Mouse (Mus musculus): Measurements from ENCODE around the gene Prpsap1.

The Prpsap1 gene

DNA sequence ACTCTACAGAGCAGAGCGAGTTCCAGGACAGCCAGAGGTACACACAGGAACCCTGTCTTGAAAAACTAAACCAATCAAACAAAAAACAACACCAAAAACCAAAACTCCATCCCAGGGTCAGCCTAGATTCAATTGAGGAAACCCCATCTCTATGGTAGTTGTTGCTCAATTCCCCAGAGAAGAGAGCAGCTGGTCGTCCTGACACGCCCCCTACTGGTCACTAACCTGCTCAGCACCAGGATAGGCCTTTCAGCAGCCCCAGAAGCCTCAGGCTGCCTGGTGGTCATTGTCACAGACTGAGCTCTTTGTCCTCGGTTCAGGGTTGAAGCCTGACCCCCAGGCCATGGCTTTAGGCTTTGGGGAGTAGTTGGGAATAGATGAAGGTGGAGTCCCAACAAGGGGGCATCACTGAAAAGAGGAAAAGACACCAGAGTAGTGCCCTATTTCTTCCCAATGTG is at the start of gene Prpsap1:
Gene Prpsap1, minus strand, starts transcription at position 408 of the 458 bp plus-strand sequence.
- peak; percentile 88 for DNase-seq (ENCODE audit: low read depth, low spot score)

DNA sequence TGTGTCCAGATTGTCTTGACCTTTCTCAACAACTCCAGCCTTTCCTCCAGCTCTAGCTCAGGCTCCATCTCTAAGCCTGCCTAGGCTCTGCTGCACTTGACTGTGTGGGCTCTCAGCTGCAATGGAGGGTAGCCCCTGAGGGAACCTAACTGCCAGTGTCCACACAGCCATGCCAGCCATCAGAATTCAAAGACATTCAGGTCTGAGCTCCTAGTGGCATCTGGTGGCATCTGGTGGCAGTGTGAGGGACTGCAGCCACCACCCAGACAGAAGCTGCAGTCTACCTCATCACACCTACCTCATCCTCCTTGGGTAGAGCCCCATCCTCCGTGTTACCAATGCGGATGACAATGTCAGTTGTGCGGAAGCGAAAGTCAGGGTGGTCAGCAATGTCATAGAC is 49.1 kb upstream of the Prpsap1 start:
- DNase-seq (ENCODE audit: low read depth, low spot score): peak; percentile 47

DNA sequence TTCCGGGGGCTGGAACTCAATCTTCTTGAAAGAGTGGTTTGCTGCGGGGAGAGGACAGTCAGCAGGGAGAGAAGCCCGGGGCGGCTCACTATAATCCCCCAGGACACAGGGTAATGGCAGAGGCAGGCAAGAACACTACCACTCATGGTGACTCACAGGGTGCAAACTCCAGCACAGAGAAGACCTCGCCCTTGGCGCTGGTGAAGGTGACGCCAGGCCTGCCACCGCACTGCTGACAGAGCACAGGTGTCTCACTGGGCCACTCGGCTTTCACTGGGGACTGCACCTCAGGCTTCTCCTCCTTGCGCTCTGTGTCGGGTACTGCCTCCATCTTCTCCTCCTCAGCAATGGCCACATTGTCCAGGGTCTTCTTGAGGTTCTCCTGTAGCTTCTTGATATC is 47.2 kb upstream of the Prpsap1 start:
- DNase-seq (ENCODE audit: low read depth, low spot score): no peak

DNA sequence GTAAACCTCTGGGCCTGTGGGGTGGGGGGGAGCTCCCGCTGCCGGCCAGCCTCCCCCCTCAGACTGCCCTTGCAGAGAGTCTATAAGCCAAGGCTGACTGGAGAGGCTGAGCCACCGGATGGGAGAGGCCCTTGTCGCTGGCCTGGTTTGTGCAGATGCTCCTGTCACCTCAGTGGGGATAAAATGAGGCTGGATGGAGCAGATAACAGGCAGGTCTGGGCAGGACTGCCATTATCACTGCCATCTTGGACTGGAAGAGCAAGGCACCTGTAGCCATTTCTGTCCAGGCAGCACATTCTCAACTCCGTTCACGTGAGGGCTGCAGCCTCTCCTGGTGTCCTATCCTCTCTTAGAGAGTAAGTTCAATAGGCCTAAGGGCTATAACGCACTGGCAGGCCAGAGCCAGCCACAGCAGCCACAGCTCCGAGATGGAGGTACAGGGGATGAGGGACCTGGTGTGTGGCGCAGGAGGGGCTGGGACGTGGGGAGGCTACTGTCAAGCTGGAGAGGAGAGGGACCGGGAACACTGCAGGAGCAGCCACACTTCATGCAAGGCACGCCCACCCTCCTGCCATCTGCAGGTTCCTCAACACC is 44.2 kb upstream of the Prpsap1 start:
- DNase-seq (ENCODE audit: low read depth, low spot score): no peak

DNA sequence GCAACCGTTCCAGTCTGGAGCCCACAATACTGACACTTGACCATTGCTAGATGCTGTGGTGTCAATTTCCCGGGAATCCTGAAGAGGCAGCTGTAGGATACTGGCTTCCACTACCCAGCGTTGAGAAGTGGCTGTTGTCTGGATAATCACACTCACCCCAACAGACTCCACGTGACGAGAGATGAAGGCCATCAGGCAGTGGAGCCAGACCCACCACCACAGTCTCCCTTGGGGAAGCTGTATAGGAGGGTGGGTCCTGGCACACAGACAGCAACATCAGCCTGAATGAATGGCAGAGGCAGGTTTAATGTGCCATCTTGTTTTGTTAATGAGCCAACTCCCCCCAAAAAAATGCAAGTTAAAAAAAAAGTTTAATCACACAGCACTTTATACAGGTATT is 43.4 kb upstream of the Prpsap1 start:
- DNase-seq (ENCODE audit: low read depth, low spot score): no peak

DNA sequence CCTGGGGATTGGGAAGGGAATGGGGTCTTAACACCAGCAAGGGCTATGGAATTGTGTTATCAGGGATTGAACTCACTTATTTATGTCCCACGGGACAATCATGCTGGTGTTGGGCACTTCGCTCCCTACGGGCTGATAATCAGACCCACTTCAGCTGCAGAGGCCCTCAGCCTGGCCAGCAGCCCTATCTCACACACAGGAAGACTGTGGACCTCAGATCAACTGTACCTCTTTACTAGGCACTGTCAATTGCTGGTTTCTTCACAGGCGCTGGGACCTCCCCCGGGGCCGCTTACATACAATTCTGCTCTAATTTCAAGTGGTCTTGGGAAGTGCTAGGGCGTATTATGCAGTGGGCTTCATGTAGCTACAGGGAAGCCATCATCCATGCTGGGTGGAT is 42.7 kb upstream of the Prpsap1 start:
- DNase-seq (ENCODE audit: low read depth, low spot score): no peak

DNA sequence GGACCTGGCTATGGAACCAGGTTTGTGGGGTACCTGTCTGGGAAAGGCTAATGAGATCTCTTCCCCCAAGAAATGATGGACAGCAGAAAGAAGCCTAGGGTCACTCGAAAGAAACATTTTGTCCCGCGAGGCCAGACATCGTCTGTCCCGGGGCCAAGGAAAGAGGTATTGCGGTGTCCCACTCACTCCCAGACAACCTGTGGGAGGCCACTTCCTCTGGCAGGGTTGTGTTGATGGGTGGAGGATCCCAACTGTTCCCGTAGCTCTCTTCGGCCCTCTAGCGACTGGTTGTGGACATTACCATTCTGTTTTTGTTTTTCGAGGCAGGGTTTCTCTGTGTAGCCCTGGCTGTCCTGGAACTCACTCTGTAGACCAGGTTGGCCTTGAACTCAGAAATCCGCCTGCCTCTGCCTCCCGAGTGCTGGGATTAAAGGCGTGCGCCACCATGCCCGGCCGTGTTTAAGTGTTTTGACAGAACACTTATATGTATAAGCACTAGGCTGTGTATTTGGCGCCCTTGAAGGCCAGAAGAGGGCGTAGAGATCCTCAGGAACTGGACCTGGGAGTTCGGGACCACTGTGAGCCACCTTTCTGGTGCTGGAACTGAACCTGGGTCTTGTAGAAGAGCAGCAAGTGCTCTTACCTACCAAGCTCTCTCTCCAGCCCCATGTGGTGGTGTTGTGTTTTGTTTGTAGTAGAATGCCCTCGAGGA is 40.3 kb upstream of the Prpsap1 start:
- peak; percentile 93 for DNase-seq (ENCODE audit: low read depth, low spot score)

DNA sequence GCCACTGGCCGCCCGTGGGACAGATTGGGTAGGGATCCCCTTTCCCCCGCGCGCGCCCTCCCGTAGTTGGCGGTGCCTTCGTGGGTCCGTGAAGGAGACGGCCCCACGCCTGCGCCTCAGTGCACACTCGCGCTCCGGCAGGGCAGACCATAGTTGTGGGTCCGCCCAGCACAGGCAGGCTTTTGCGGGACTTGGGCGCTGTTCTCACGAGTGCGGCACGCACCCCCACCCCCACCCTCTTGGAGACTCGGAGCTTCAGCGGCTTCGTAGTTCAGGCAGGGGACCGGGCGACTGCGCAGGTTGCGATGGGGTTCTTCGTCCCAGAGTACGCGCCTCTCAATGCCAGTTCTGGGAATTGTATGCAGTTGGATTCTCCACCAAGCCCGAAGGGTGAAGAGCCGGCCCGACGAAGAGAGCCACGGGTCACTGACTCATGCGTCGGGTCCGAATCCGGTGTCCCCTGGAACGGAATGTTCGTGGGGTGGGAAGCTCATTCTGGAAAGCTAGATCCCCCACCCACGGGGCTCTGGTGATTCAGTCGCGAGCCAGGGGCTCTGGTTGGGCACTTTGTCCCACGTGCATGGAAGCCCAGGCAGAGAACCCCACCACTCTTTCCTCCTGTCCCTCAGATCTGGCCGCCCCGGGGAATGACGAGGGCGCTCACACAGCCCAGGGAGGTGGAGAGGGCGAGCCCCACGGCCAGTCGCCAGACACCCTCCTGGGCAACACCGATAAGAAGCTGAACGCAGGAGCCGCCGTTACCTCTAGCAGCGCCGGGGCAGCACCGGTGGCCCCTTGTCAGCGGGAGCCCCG is 39.5 kb upstream of the Prpsap1 start:
- peak; percentile 72 for DNase-seq (ENCODE audit: low read depth, low spot score)

DNA sequence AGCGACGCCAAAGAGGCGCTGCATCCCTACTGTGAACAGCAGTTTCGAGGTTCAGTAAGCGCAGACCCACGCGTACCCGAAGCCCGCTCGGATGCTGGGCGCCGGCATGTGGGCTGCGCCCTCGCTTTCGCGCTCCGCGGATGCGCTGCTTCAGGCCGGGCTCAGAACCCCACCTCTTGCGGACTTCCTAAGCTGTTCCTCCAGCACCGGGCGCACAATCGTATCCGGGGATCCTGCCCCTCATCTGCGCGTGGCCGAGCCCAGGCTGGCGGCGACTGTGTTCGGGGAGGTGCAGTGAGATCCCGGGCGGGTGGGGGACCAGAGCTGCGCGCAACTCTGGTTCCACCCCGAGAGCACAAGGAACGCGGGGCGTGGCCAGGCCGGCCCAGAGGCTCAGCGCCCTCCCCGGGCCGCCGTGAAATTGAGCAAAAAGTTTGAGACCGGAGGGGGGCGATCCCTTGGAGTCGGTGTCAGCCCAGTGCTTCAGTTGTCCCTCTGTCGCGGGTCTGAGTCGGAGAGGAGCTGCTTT is 38.9 kb upstream of the Prpsap1 start:
- peak; percentile 87 for DNase-seq (ENCODE audit: low read depth, low spot score)

DNA sequence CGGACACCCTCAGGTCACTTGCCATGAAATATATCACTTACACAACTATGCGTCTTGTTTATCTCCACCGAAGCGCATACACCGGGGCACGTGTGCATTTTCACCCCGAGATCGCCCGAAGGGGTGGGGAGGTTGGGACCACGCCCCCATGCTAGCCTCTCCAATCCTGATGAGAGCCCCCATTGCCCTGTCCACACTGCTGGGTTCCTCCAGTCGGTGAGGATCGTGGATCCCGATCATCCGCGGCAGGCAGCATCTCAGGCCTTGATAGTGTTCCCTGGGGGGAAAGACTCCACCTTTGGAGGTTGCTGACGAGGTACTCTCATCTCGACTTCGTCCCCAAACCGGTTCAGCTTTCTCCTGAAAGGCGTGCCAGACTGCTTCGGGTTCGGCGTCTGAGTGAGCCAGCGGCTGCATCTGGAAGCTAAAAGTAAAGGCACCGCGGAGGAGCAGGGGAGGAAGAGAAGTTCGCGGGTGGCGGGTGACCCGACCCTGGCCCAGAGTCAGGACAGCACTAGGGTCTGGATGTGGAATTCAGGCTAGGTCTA is 38.3 kb upstream of the Prpsap1 start:
- peak; percentile 53 for DNase-seq (ENCODE audit: low read depth, low spot score)

DNA sequence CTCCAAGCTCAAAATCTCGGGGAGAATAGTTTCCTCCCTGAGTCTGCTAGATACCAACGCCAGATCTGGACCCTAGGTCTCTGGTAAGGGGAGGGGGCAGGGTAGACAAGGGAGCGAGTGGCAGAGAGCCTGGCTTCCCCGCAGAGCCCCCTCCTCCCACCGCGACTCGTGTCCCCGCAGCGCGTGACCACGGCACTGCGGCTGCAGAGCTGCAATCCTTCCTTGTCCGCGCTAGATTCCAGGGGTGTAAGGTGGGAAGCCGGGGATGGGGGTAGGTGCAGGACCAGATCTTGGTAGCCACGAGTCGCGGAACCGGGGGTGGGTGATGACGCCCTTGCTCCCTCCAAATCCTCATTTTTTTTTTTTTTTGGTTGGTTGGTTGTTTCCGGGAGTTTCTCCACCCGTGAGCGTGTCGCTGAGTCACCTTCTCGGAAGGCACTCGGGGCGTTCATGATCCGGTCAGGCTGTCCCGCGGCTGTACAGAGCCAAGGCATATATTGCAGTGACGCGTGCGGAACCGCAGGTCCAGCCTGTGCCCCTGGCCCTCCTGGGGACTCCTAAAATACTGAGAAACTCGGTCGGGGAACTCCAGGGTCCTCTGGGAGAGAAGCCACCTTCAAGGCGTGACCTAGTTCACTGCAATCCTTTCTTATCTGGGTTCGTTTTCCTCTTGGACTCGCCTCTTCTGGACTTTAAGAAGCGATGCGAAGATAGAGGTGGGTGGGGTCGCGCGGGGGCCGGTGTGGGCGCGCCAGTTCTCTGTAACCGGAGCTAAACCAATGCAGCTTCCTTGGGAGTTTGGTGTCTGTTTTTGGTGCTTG is 37.6 kb upstream of the Prpsap1 start:
- DNase-seq (ENCODE audit: low read depth, low spot score): no peak

DNA sequence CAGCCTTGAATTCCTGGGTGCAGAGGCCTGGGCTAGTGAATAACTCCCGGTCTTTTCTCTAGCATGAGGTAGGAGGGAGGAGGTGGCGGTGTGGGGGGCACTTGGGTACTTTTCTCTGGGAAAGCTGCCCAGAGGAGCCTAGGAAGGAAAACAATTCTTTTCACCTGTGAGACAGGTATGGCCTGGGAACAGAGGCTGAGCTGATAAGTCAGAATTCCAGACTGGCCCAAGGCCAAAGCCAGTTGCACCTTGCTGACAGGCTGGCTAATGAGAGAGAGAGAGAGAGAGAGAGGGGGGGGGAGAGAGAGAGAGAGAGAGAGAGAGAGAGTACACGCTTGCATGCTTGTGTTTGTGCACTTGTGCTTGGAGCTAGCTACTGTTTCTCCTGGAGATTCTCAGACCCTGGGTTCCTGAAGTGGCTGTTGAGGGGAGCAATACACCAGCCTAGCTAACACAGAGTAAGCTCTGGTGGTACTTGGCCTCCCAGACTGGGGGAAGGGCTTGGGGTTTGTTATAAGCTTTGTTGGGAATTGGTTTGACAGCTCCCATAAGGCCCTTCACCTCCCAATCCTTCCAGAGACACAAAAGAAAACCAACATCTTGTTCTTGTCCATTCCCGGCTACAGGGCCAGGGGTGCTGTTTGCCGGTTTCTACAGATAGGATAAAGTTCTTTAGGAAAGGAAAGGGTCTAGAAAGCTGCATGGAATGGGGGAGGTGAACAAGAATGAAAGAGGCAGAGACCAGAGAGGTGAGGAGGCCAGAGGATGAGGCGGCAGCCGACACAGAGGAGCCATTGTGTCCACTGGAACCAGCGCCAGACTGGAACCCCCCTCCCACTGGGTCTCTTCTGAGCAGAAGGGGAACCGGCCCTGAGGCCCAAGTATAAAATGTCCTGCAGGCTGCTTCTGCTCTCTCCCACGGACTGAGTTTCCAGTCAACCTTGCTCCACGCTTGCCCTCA is 36.5 kb upstream of the Prpsap1 start, which contains the start of gene Sphk1:
Gene Sphk1, plus strand, starts transcription at position 739 of the 961 bp plus-strand sequence.
- no peak for DNase-seq (ENCODE audit: low read depth, low spot score)

DNA sequence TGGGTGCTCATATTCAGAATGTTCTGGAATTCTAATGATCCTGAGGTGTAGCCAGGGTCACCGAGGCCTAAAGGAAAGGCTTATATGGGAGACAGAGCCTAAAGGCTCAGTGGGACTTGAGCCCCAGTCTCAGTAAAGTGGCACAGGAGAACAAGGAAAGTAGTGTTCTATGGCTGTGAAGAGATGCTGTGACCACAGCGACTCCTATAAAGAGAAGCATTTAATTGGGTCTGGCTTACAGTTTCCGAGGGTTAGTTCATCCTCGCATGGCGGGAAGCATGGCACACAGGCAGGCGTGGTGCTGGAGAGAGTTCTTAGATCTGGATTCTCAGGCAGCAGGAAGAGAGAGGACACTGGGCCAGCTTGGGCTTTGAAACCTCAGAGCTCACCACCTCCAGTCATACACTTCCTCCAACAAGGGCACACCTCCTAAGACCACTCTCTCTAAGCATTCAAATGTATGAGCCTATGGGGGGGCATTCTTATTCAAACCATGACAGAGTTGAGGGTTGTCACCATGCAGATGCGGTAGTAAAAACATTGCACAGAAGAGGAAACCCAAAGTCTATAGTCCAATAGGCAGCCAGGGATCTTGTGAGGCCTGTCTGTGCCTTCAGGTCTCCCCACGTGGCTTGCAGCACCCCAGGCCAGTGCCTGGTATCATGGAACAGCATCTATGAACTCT is 34.8 kb upstream of the Prpsap1 start:
- DNase-seq (ENCODE audit: low read depth, low spot score): peak; percentile 50

DNA sequence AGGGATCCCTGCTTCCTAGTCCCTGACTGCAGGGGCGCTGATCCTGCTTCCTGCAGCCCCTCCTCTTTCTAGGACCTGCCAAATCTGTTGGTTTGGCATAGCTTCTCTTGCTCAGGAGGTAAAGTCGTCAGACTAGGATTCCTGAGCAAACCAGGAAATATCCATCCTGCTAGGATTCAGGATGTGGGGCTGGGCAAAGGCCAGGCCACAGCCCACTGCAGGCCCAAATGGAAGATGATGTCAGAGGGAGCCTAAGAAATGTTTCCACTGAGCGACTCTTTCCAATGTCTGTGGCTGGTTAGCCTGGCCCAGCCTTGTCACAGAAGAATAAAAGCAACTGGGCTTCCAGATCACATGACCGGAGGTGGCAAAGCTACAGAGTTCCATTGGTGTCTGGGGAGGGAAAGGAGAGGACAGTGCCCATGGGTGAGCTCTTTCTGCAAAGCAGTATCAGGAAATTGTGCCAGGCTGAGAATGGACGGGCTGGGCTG is 29.7 kb upstream of the Prpsap1 start:
- no peak for DNase-seq (ENCODE audit: low read depth, low spot score)

DNA sequence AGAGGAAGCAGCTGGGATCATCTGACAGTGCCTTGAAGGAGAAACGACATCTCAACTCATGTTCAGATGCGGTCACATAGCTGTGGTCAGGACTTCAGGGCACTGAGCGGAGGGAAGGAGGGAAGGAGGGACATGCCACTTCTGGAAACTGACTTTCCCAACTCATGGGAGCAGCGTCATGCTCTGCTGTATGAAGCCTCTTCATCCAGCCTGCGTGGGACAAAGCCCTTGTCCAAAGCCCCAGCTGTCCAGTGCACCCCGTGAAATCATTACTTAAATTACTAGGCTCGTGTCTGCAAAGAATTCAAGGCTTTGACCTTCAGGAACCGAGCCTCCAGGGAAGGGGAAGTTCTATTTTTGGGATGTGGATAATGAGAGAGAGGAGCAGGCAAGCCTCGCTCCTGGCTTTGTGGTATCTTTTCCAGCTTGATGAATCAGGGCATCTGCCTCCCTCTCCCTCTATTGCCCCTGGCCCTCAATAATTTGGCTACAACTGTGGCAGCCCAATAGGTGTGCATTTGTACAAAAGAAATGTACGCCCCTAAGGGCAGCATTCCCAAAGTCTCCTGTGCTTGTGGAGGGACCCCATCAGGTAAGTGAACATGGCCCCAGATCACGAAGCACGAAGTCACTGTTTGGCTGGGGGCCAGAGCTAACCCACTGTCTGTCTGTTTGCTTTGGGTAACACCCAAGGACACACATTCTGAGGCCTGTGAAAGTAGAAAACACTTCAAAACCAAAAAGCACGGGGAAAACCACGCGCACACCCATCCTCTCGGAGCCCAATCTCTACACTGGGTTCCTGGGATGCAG is 29.1 kb upstream of the Prpsap1 start:
- DNase-seq (ENCODE audit: low read depth, low spot score): no peak

DNA sequence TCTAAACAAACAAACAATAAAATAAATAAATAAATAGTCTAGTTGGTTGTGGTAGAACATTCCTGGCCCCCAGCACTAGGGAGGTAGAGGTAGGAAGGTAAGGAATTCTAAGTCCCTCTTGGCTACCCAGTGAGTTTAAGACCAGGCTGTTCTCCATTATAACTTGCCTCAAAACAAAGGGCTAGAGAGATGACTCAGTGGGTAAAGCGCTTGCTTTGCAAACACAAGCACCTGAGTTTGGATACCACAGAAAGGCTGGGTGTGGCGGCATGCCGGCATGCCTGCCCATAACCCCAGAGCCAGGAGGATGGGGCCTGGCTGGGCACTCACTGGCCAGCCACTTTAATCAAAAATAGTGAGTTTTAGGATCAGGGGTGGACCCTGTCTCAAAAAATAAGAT is 28.0 kb upstream of the Prpsap1 start:
- no peak for DNase-seq (ENCODE audit: low read depth, low spot score)

DNA sequence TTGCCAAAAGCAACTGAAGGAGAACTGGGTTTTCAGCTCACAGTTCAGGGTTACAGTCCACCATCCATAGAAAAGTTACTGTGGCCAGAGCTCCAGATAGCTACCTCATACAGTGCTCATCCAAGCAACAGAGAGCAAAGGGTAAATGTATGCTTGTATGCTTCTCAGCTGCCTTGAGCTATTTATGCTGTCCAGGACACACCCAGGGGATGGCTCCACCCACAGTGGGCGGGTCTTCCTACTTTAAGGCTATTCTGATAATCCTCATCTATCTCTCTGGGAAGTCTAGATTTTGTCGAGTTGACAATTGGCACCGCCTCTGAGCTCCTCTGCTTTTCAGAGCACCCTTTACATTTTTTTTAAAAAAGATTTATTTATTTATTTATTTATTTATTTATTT is 27.1 kb upstream of the Prpsap1 start:
- DNase-seq (ENCODE audit: low read depth, low spot score): peak; percentile 74

DNA sequence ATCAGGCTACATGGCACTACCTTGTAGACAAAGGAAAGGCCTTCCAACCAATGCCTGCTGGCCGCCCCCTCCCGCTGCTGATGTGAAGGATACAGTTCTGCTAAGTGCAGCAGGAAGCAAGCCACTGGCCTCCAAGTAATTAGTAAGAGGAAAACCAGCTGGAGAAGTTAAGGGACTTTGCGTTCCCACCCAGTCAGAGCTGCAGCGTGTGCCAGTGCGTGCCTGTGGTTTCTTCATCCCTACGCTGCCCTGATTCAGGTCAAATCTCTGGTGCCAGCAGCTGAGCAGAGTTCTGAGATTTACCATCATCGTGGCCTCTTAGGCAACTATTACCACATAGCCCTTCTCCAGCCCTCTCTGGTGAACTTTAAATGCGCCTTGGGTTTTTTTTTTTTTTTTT is 24.5 kb upstream of the Prpsap1 start:
- DNase-seq (ENCODE audit: low read depth, low spot score): no peak
